Mouse (Mus musculus) CD4-positive, CD25-positive, alpha-beta regulatory T cell, adult 2 months (primary cell): ENCODE results near the gene Hipk4.

Experiments
- DNase-seq: peaks from one replicate; pipeline ENCODE4 v3.0.0-alpha.2; 2012; ENCODE audit warnings: low read depth, low spot score

The Hipk4 gene

DNA sequence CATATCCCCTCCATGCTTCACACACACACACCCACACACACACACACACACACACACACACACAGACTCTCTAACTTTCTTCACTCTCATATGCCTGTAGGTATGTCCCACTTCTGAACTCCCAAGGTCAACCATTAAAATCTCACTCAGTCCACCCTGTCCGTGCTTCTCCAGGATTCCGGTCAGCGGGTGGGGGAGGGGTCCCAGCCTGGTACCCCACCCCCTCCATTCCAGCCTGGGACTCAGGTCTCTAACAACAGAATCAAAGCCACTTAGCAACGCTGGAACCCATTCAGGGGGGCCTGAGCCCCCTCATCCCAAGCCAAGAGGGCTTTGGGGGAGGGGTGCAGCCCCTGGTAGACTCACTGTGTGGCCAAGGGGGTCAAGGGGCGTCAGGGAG lies at the start of gene Hipk4:
Gene Hipk4, plus strand, starts transcription at position 301 of the 400 bp plus-strand sequence.
- no peak for DNase-seq

- no peak for DNase-seq
Observed at GRCm38 (mm10) chr7:27473835-27474489, 49.1 kb upstream of the Hipk4 start.

GRCm38 (mm10) chr7:27474490-27474954 lies 48.5 kb upstream of the Hipk4 start:
- DNase-seq, result peak; percentile 98

DNA sequence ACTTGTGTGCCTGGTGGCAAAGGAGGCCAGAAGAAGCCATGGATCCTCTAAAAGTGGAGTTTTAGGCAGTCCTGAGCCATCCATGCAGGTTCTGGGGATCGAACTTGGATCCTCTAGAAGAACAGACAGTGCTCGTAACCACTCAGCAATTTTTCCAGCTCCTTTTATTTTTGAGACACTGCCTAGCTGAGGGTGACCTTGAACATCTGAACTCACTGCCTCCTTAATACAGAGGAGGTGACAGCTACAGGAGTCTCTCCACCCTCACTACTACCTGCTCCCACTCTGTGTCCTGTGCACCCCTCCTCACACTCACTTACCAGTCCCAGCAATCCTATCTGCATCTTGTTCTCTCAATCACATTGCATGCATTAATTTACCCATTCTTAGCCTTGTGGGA lies 47.5 kb upstream of the Hipk4 start:
- DNase-seq, result no peak

DNA sequence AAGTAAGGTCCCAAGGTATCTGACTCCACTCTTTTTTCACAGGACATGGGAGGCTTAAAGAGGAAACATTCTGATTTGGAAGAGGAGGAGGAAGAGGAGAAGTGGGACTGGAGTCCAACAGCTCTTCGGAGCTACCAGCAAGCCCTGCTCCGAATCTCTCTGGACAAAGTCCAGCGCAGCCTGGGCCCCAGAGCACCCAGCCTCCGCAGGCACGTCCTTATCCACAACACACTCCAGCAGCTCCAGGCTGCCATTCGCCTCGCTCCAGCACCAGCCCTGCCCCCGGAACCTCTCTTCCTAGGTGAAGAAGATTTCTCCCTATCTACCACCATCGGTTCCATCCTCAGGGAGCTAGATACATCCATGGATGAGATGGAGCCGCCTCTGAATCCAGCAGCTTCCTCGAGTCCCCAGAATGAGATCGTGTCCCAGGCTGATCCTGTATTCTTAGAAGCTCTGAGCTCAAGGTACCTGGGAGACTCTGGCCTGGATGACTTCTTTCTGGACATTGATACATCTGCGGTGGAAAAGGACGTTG lies 46.9 kb upstream of the Hipk4 start:
- DNase-seq, result no peak

GRCm38 (mm10) chr7:27478561-27478960 lies 44.5 kb upstream of the Hipk4 start:
- no peak for DNase-seq

DNA sequence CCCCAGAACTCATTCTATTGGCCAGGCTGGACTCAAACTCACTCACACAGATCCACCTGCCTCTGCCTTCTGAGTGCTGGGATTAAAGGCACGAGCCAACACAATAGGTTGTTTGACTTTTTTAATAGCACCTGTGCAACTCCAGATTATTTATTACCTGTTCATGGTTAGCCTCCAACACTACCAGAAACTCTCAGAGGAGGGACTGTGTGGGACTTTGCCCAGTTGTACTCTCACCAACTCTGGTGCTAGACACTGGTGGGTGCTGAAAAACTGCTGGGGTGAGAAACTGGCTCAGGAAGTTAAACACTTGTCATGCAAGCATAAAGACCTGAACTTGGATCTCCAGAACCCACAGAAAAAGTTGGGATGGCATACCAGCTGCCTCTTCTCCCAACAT lies 43.3 kb upstream of the Hipk4 start:
- DNase-seq, result no peak

- no peak for DNase-seq
Observed at GRCm38 (mm10) chr7:27480506-27480905, 42.6 kb upstream of the Hipk4 start.

GRCm38 (mm10) chr7:27480927-27481626 lies 42.0 kb upstream of the Hipk4 start:
- DNase-seq, result no peak

DNA sequence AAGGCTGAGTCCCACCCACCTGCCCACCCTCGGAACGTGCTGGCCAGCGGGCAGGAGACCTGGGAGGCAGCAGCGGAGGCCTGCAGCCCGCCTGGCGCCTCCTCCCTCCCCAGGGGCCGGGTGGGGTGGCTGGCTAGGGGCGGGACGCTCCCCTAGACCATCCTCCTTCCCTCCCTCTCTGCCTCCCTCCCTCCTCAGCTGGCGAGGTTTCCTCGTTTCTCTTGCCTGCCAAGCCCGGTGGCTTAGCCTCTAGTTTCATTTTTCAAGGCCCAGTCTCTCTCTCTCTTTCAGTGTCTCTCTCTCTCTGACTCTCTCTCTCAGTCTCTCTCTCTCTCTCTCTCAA lies 41.5 kb upstream of the Hipk4 start:
- DNase-seq, result peak; percentile 83

DNA sequence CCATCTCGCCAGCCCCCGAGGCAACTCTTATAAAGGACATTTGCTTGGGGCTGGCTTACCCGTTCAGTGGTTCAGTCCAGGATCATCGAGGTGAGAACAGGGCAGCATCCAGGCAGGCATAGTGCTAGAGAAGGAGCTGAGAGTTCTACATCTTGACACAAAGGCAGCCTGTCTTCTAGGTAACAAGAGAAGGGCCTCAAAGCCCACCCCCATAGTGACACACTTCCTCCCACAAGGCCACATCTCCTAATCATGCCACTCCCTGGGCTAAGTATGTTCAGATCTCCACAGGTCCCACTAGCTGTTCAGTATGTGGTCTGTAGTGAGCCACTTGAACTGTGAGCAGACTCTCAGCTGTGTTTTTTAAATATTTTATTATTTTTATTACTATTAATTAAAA lies 39.2 kb upstream of the Hipk4 start:
- no peak for DNase-seq

DNA sequence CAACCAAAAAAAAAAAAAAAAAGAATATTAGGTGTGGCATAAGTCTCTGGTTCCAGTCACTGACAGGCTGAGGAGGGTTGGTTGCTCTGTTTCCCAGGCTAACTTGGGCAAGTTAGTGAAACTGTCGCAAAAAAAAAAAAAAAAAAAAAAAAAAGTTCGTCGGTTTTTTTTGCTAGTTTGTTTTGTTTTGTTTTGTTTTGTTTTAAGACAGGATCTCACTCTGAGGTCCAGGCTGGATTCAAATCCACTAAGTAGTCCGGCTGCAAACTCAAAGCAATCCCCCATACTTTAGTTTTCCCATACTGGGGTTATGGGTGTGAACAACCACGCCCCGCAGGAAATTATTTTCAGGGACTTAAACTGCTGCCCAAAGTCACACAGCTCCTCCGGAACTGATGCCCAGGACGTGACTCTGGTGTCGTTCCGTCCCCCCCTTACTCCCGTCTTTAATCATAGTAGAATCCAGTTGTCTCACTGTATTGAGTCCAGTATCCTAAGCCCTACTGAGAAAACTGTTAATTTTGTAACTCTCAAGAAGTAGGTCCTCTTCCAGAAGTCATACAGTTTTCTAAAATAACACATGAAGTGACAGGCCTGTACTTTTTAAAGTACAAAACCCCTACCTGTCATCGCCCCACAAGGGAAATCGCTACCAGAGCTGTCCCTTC lies 36.8 kb upstream of the Hipk4 start:
- DNase-seq, result no peak

DNA sequence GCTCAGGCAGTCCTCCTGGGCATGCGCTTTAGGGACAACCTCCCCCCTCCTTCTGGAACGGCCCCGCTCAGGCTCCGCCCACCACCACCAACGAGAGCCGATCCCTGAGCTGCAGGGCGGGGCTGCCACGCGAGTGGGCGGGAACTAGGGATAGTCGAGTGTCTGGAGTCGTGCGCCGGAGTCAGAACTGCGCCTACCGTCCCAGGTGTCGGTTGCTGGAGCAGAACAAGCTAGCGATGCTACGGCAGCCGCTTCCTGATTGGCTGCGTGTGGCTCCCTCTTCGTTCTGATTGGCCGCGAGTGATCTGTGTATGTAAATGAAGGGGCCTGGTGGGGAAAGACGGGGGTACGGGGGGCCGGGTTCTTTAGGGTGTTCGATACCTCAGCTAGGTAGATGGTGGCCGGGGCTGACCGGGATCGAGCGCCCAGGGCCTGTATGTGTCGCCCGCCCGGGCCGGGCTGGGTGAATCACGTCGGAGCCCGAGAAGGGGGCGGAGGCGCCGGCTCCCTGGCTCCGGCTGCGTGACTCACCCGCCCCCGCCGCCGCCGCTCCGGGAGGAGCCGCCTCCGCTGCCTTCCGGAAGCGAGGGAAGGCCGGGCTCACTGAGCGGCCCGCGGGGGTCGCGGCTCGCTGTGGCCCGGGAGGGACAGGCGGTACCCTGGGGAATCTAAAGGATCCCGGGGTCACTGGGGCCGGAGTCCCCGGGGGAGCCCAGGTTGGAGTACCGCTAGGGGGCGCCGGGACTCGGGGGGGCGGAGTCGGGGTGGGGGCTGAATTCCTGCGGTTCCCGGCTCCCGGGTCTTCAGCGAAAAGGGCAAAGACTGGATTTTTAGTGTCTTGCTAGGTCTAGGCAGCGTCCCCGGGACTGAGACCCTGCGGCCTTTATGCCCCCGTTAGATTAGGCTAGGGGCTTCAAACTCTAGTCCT lies 36.0 kb upstream of the Hipk4 start, which contains the start of gene Sertad1:
Gene Sertad1, plus strand, starts transcription at position 141 of the 928 bp plus-strand sequence.
- peak; percentile 100 for DNase-seq

DNA sequence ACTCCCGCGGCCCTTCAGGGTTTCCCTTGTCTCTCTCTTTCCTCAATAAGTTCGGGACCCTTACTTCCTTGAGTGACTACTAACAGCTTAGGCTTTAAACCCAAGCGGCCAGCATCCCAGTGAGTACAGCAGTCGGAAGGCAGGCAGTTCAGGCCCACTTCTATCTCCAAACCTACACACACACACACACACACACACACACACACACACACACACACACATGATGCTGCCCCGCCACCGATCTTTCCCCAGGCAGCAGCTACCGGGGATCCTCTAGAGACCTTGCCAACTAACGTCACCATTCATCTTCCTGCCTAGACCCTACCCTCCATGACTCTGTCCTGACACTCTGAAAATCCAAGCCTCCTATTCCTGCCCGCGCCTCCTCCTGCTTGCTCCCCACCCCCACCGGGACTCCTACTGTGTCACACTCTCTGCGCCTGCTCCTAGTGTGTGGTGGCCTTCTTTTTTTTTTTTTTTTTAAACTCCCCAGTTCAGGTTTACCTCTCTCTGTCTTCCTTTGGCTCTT lies 35.3 kb upstream of the Hipk4 start:
- DNase-seq, result peak; percentile 63

DNA sequence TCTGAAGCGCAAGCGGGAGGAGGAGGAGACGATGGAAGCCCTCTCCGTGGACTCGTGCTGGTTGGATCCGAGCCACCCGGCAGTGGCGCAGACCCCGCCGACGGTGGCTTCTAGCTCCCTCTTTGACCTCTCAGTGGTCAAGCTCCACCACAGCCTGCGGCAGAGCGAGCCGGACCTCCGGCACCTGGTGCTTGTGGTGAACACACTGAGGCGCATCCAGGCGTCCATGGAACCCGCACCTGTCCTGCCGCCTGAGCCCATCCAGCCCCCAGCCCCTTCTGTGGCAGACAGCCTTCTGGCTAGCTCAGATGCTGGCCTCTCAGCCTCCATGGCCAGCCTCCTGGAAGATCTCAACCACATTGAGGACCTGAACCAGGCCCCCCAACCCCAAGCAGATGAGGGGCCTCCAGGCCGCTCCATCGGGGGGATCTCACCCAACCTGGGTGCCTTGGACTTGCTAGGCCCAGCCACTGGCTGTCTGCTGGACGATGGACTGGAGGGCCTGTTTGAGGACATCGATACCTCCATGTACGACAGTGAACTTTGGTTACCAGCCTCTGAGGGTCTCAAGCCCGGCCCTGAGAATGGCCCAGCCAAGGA lies 33.7 kb upstream of the Hipk4 start:
- DNase-seq, result peak; percentile 24

DNA sequence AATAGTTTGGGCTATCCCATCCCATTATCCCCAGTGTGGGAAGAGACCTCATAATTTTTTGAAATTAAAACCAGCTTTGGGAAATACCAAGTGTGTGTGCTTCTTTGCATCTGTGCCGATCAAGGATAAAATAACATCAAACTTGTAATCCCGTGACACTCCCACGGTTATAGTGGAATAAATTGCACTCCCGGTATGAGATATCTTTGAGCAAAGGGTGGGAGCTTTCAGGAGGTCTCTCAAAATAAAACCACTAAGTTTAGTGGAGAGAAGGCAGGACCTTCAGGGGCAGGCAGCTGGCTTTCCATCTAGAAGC lies 32.9 kb upstream of the Hipk4 start:
- DNase-seq, result no peak

- DNase-seq, result peak; percentile 91
Observed at GRCm38 (mm10) chr7:27490543-27491329, 32.3 kb upstream of the Hipk4 start.

DNA sequence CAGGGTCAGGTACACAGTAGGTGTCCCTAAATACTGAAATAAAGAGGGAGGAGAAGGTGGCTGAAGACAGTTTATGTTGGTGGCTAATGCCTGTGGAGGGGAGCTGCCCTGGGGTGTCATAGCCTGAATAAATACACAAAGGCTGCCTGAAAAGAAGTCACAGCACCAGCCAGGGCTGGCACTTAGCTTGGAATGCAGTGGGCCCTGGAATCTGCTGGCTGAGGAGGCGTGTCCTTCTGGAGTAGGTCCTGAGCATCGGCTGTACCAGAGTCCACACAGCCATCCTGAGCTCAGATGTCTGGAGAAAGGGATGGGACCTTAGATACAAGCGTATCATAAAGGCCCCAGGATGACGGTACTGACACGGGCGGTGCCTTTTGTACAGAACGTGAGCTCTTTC lies 31.2 kb upstream of the Hipk4 start:
- no peak for DNase-seq

- no peak for DNase-seq
Observed at GRCm38 (mm10) chr7:27493022-27493421, 30.0 kb upstream of the Hipk4 start.

DNA sequence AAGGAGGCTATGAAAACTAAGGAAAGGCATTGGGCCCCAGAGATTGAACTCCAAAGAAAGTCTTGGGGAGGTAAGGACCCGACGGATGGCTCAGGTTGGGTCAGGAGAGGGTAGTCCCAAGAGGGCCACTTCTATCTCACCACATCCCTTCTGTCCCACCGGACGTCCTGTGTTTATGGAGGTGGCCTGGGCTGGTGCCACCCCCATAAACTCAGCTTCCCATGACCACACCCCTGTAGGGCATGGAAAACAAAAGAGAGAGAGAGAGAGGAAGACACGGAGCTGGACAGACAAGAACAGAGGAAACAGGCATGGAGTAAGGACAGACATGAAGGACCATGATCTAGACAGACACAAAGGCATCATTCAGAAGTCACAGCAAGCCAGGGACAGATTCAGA lies 29.6 kb upstream of the Hipk4 start:
- no peak for DNase-seq
